32 mouse cellular contexts compared by ENCODE assay signal in genomic region chr3:58385060-58385459, GRCm38 (mm10).
"Had no signal": no experiment of that assay in that cellular context is flagged by ENCODE, and none has a peak within 500 bp of the region (broad histone marks: within the 10 kb centered on the region; RNA-seq: fewer than 3 reads in every experiment).

No protein-coding gene starts in this region.

- DNase-seq: heart, postnatal 10 days; heart, postnatal 14 days; heart, postnatal 36 days; kidney, adult 11 months; kidney, adult 18-20 months; kidney, adult 2 months; kidney, adult 9 months; kidney, postnatal 10 days; kidney, postnatal 14 days; kidney, postnatal 25 days; kidney, postnatal 36 days; kidney, postnatal 4 days; layer of hippocampus, adult 9-11 months; layer of hippocampus, postnatal 36 days had no signal

- H3K27me3 ChIP-seq: heart, embryonic 12.5 days; heart, embryonic 13.5 days; heart, embryonic 15.5 days; hindbrain, embryonic 12.5 days; hindbrain, embryonic 13.5 days; hindbrain, embryonic 15.5 days; intestine, embryonic 15.5 days; kidney, embryonic 15.5 days had no signal

- ATAC-seq: hindbrain, embryonic 16.5 days; hindbrain, postnatal 0 days; intestine, embryonic 15.5 days; intestine, embryonic 16.5 days; intestine, postnatal 0 days had no signal

- H3K36me3 ChIP-seq: heart, embryonic 10.5 days; heart, embryonic 12.5 days; heart, embryonic 13.5 days; heart, embryonic 15.5 days; hindbrain, embryonic 10.5 days; hindbrain, embryonic 12.5 days; hindbrain, embryonic 13.5 days; hindbrain, embryonic 15.5 days; intestine, embryonic 15.5 days; kidney, embryonic 15.5 days had no signal

- H3K4me3 ChIP-seq: heart, embryonic 10.5 days; heart, embryonic 12.5 days; heart, embryonic 13.5 days; heart, embryonic 15.5 days; hindbrain, embryonic 10.5 days; hindbrain, embryonic 12.5 days; hindbrain, embryonic 13.5 days; hindbrain, embryonic 15.5 days; intestine, embryonic 15.5 days; kidney, embryonic 15.5 days; layer of hippocampus, adult 2 months; left cerebral cortex, adult 2 months had no signal

- H3K9ac ChIP-seq: heart, embryonic 12.5 days; heart, embryonic 13.5 days; heart, embryonic 15.5 days; hindbrain, embryonic 12.5 days; hindbrain, embryonic 13.5 days; hindbrain, embryonic 14.5 days; hindbrain, embryonic 15.5 days; intestine, embryonic 15.5 days; kidney, embryonic 15.5 days had no signal

- H3K4me1 ChIP-seq: heart, embryonic 10.5 days; heart, embryonic 12.5 days; heart, embryonic 13.5 days; heart, embryonic 15.5 days; hindbrain, embryonic 10.5 days; hindbrain, embryonic 12.5 days; hindbrain, embryonic 13.5 days; hindbrain, embryonic 15.5 days; intestine, embryonic 15.5 days; kidney, embryonic 15.5 days had no signal

- H3K27ac ChIP-seq: heart, embryonic 10.5 days; heart, embryonic 13.5 days; heart, embryonic 15.5 days; hindbrain, embryonic 10.5 days; hindbrain, embryonic 12.5 days; hindbrain, embryonic 13.5 days; hindbrain, embryonic 14.5 days; hindbrain, embryonic 15.5 days; hindbrain, postnatal 0 days; intestine, embryonic 15.5 days; kidney, embryonic 15.5 days; kidney, postnatal 0 days; layer of hippocampus, adult 2 months; left cerebral cortex, adult 2 months had no signal
